Mouse (Mus musculus) myocyte (in vitro differentiated cells): ENCODE measurements at regions not wholly inside any gene's neighbourhood (a gene's known extent, or its start where the extent isn't known, plus 50 kb on each side); places are given as distances from the start of the nearest gene placed in this dataset.

Experiments used
- CEBPB ChIP-seq: IDR thresholded peaks from 2 replicates; pipeline ENCODE4 v1.6.1; 2011; ENCODE audit warnings: mild to moderate bottlenecking, moderate library complexity; ENCODE audit not compliant: poor library complexity, insufficient read depth, severe bottlenecking
- E2F4 ChIP-seq: IDR thresholded peaks from one replicate; pipeline ENCODE4 v1.6.1; 2011; ENCODE audit warnings: mild to moderate bottlenecking, control low read depth, moderate library complexity; ENCODE audit not compliant: insufficient read depth
- MYOD1 ChIP-seq, 3 experiments: IDR thresholded peaks; one replicate each; pipeline ENCODE4 v1.6.1; 2011; ENCODE audit warnings: control low read depth in 2 of 3, low read depth in 2 of 3, mild to moderate bottlenecking in 2 of 3, moderate library complexity in 1 of 3; ENCODE audit not compliant: insufficient read length in 2 of 3, control insufficient read depth in 1 of 3
- MYOG ChIP-seq, 3 experiments: IDR thresholded peaks; one replicate each; pipeline ENCODE4 v1.6.1; 2011; ENCODE audit warnings: control low read depth in 2 of 3, low read depth in 2 of 3, mild to moderate bottlenecking in 2 of 3; ENCODE audit not compliant: insufficient read length in 2 of 3, control insufficient read depth in 1 of 3, insufficient read depth in 1 of 3
- POLR2A ChIP-seq: IDR thresholded peaks from one replicate; pipeline ENCODE4 v1.6.1; 2011; ENCODE audit warnings: low read depth, mild to moderate bottlenecking, control low read depth, moderate library complexity; ENCODE audit not compliant: insufficient read length
- POLR2AphosphoS2 ChIP-seq: IDR thresholded peaks from one replicate; pipeline ENCODE4 v1.6.1; 2011; ENCODE audit warnings: low read depth, control low read depth; ENCODE audit not compliant: insufficient read length
- SRF ChIP-seq: IDR thresholded peaks from one replicate; pipeline ENCODE4 v1.6.1; 2011; ENCODE audit warnings: low read depth; ENCODE audit not compliant: control insufficient read depth, insufficient read length
- TCF12 ChIP-seq: IDR thresholded peaks from one replicate; pipeline ENCODE4 v1.6.1; 2011; ENCODE audit warnings: mild to moderate bottlenecking, control low read depth; ENCODE audit not compliant: poor library complexity, insufficient read depth, severe bottlenecking
- USF1 ChIP-seq: IDR thresholded peaks from one replicate; pipeline ENCODE4 v1.6.1; 2011; ENCODE audit warnings: low read depth, mild to moderate bottlenecking, control low read depth, moderate library complexity

DNA sequence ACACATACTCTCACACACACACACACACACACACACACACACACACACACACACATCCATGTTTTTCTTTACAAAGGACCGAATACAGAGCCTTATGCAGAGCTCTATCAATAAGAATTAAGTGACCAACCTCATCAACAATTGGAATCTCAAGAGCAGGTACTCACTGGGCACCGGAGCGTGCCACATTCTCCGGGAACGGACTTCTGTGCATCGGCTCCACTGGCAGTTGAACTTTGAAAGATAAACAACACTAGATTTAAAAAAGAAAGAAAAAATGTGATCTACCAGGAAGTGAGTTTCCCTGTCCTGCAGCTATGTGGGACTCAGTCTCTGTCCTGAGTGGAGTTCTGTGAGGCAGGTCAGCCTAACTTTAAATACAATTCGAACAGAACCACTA is 327.5 kb upstream of the Irx2 start:
- no peak for TF ChIP-seq TCF12
- no peak for TF ChIP-seq MYOD1 (IDR thresholded peaks at IDR 0.05; ENCODE audit: control insufficient read depth in 1 of 3, insufficient read length in 2 of 3, low read depth in 2 of 3)
- TF ChIP-seq MYOG (IDR thresholded peaks at IDR 0.05; ENCODE audit: control insufficient read depth in 1 of 3, insufficient read depth in 1 of 3, insufficient read length in 2 of 3, low read depth in 2 of 3) = no peak
- no peak for TF ChIP-seq POLR2A
- no peak for TF ChIP-seq POLR2AphosphoS2
- TF ChIP-seq USF1 = no peak
- TF ChIP-seq E2F4 = no peak
- TF ChIP-seq CEBPB = no peak
- no peak for TF ChIP-seq SRF
